Mouse (Mus musculus) thymus, adult 2 months (tissue): ENCODE measurements around the gene Sqstm1. TPM values are rescaled to one million over a fixed set of nuclear protein-coding genes. Genes with fewer than 3 reads are reported as not detected.

ENCODE experiments used
- DNase-seq: peaks from one replicate; pipeline ENCODE4 v3.0.0; 2021
- H3K27ac ChIP-seq: fragments of 200-500 bp; 2 replicates; pipeline ENCODE4 v1.5.1; 2012; ENCODE audit warnings: low read length, control low read depth; ENCODE audit not compliant: control insufficient read depth, insufficient read depth
- H3K27me3 ChIP-seq: fragments of 200-500 bp; 2 replicates; pipeline ENCODE4 v1.6.1; 2012; ENCODE audit warnings: mild to moderate bottlenecking, low read length, moderate library complexity, mixed read lengths; ENCODE audit not compliant: control insufficient read depth, insufficient read depth
- H3K36me3 ChIP-seq: fragments of 200-500 bp; 2 replicates; pipeline ENCODE4 v1.6.1; 2012; ENCODE audit warnings: mild to moderate bottlenecking, low read length, moderate library complexity; ENCODE audit not compliant: control insufficient read depth, insufficient read depth
- H3K4me1 ChIP-seq: fragments of 200-500 bp; replicated peaks from 2 replicates; pipeline ENCODE4 v1.6.1; 2012; ENCODE audit warnings: low read length; ENCODE audit not compliant: control insufficient read depth, insufficient read depth
- H3K4me3 ChIP-seq: fragments of 200-500 bp; 2 replicates; pipeline ENCODE4 v1.5.1; 2012; ENCODE audit warnings: mild to moderate bottlenecking, low read length, control low read depth, moderate library complexity; ENCODE audit not compliant: control insufficient read depth, insufficient read depth
- CTCF ChIP-seq: fragments of 200-500 bp; IDR thresholded peaks from 2 replicates; pipeline ENCODE4 v1.5.1; 2012; ENCODE audit warnings: mild to moderate bottlenecking, control low read depth, low read length, moderate library complexity, borderline replicate concordance; ENCODE audit not compliant: control insufficient read depth, poor library complexity, insufficient read depth; ENCODE audit errors: extremely low read depth
- POLR2A ChIP-seq: fragments of 200-500 bp; IDR thresholded peaks from 2 replicates; pipeline ENCODE4 v1.6.1; 2012; ENCODE audit warnings: mild to moderate bottlenecking, low read length, control low read depth, moderate library complexity; ENCODE audit not compliant: control insufficient read depth, poor library complexity, insufficient read depth; ENCODE audit errors: extremely low read depth
- WGBS: fragments of 180-500 bp; shearing (Covaris S2); methylation state at CpG from one replicate; pipeline ENCODE4 v1.1.7; 2018; 5-methylcytosine and 5-hydroxymethylcytosine counted together
- polyA plus RNA-seq: library from polyadenylated mRNA; depleted of rRNA; stranded (reverse); fragments of >200 nt; gene quantifications from 2 replicates; pipeline ENCODE4 v1.2.3, GENCODE M21; 2012

The Sqstm1 gene
- polyA plus RNA-seq, 1 experiment: 173 TPM

- H3K36me3 ChIP-seq: no peaks in the 10 kb centered on the region
- H3K27ac ChIP-seq: no peak overlapping the region
- 92% methylated on average over 7 of the region's 7 CpGs for WGBS
- H3K27me3 ChIP-seq: no peaks in the 10 kb centered on the region
- no peaks in the 10 kb centered on the region for H3K4me1 ChIP-seq
- H3K4me3 ChIP-seq: no peak overlapping the region
- TF ChIP-seq POLR2A: no peak
- no peak for TF ChIP-seq CTCF
- no peak for DNase-seq
Measured at GRCm38 (mm10) chr11:50248473-50249171, 38.0 kb upstream of the Sqstm1 start.

- WGBS: 41% methylated on average over 5 of the region's 5 CpGs
- no peak overlapping the region for H3K4me3 ChIP-seq
- no peak for TF ChIP-seq CTCF
- no peak for TF ChIP-seq POLR2A
- H3K27ac ChIP-seq: no peak overlapping the region
- H3K27me3 ChIP-seq: no peaks in the 10 kb centered on the region
- no peaks in the 10 kb centered on the region for H3K36me3 ChIP-seq
- DNase-seq: no peak
- 0 out of 2 replicates have a peak, but pooled peaks cover under 1% of the 10 kb centered on the region for H3K4me1 ChIP-seq
Measured at GRCm38 (mm10) chr11:50245269-50245668, 34.6 kb upstream of the Sqstm1 start.

- Histone ChIP-seq H3K27me3 (no peaks in the 10 kb centered on the region), H3K4me3 (no peak overlapping the region), H3K27ac (no peak overlapping the region), H3K4me1 (0 out of 2 replicates have a peak, but pooled peaks cover 2% of the 10 kb centered on the region), H3K36me3 (no peaks in the 10 kb centered on the region)
- no peak for DNase-seq
- WGBS: 57% methylated on average over 6 of the region's 6 CpGs
- TF ChIP-seq CTCF (no peak), POLR2A (no peak)
Measured at GRCm38 (mm10) chr11:50243926-50244325, 33.3 kb upstream of the Sqstm1 start.

GRCm38 (mm10) chr11:50240235-50240911, 29.7 kb upstream of the Sqstm1 start:
- Histone ChIP-seq H3K4me3 (no peak overlapping the region), H3K36me3 (no peaks in the 10 kb centered on the region), H3K4me1 (peaks cover 13% of the 10 kb centered on the region), H3K27me3 (no peaks in the 10 kb centered on the region), H3K27ac (no peak overlapping the region)
- 47% methylated on average over 7 of the region's 7 CpGs for WGBS
- no peak for DNase-seq
- TF ChIP-seq POLR2A: no peak
- no peak for TF ChIP-seq CTCF

GRCm38 (mm10) chr11:50238821-50239791, 28.5 kb upstream of the Sqstm1 start:
- WGBS: 80% methylated on average over 9 of the region's 9 CpGs
- Histone ChIP-seq H3K27ac (no peak overlapping the region), H3K27me3 (no peaks in the 10 kb centered on the region), H3K4me1 (peaks cover 13% of the 10 kb centered on the region), H3K4me3 (no peak overlapping the region), H3K36me3 (no peaks in the 10 kb centered on the region)
- TF ChIP-seq POLR2A: no peak
- TF ChIP-seq CTCF: no peak
- DNase-seq: no peak

- WGBS: 50% methylated on average over 10 of the region's 10 CpGs
- DNase-seq: no peak
- Histone ChIP-seq H3K27me3 (no peaks in the 10 kb centered on the region), H3K4me3 (peak within 1 kb of the TSS; percentile 59), H3K36me3 (no peaks in the 10 kb centered on the region), H3K4me1 (peaks cover 13% of the 10 kb centered on the region), H3K27ac (no peak within 1 kb of the TSS)
- no peak for TF ChIP-seq POLR2A
- TF ChIP-seq CTCF: no peak
Measured at GRCm38 (mm10) chr11:50238324-50238723, 27.7 kb upstream of the Sqstm1 start, which contains the start of gene Ltc4s. Ltc4s (minus strand) TSS chr11:50238616.
